8 mouse cellular contexts compared by ENCODE assay signal in the genomic region with DNA sequence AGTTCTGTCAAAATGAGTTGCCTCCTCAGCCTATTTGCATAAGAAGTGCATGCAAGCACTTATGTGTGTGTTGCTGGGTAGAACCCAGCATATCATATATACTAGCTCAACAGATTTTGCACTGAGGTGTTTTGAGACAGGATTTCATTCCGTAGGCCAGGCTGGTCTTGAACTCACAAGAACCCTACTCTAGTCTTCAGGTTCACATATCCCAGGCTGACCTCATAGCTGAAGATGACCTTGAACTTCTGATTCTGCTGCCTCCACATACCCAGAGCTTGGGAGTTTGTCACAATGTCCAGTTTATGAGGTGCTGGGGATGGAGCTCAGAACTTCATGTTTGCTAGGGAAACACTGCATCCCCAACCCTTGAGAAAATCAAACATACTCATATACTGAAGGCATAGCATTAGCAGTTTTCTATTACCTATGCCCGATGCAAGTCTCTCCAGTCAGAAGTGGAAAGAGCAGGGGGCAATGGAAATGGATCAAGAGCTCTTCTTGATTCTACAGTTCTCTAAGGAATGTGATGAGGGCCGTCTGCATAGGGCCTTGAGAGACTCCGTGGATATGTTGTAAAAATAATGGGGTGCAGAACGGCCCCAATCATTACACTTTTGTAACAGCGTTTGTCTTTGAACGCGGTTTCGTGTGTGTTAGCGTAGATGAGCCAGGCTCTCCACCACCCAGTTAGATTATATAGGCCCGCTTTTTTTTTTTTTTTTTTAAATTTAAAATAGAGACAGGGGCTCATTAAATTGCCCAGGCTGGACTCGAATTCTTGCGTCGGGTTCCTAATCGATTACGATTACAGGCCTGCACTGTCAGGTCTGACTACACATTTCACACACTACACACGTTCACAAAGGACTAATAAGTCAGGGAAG. TPM values are rescaled to one million over a fixed set of nuclear protein-coding genes. Genes with fewer than 3 reads are reported as not detected.
A peak's percentile ranks its signal among the peaks of the same experiment; 100 is the strongest.
DNase-seq lines count a peak whose midpoint lies in the region; ATAC-seq and TF ChIP-seq lines count a peak whose summit lies in the region.

No protein-coding gene starts in this region.

- peak overlapping the region; percentile 89 for H3K27ac ChIP-seq in lung, embryonic 14.5 days (ENCODE audit: low read depth)
- peak overlapping the region; percentile 96 for H3K27ac ChIP-seq in hindbrain, postnatal 0 days
- peak overlapping the region; percentile 92 for H3K27ac ChIP-seq in neural tube, embryonic 14.5 days (ENCODE audit: low read depth, low read length)

- ATAC-seq in lung, embryonic 14.5 days (ENCODE audit: insufficient read depth), result peak; percentile 2
- no peak for ATAC-seq in hindbrain, postnatal 0 days
- peak; percentile 28 for ATAC-seq in neural tube, embryonic 14.5 days (ENCODE audit: low read depth)

- peak overlapping the region; percentile 82 for H3K4me2 ChIP-seq in lung, embryonic 14.5 days
- H3K4me2 ChIP-seq in hindbrain, postnatal 0 days (ENCODE audit: low read depth, low read length), result peak overlapping the region; percentile 54
- H3K4me2 ChIP-seq in neural tube, embryonic 14.5 days (ENCODE audit: low read depth, low read length), result peak overlapping the region; percentile 95

- TF ChIP-seq CTCF in lung, embryonic 14.5 days (IDR thresholded peaks at IDR 0.05; ENCODE audit: low read depth), result no peak
- TF ChIP-seq CTCF in hindbrain, postnatal 0 days (IDR thresholded peaks at IDR 0.05; ENCODE audit: low read depth), result no peak

- WGBS in lung, embryonic 14.5 days, result 9% methylated on average over 17 of the region's 17 CpGs
- 11% methylated on average over 17 of the region's 17 CpGs for WGBS in hindbrain, postnatal 0 days
- 10% methylated on average over 17 of the region's 17 CpGs for WGBS in neural tube, embryonic 14.5 days

- intact Hi-C loops in left cerebral cortex, postnatal 14 days (cut with DNase I), result no loop called here

- DNase-seq in lung, embryonic 14.5 days, result peak; percentile 57
- DNase-seq in lung, postnatal 4 days, result no peak
- DNase-seq in embryo, embryonic 10.5 days (ENCODE audit: low spot score), result peak; percentile 66
- DNase-seq in hindbrain, postnatal 0 days (ENCODE audit: low spot score), result no peak
- DNase-seq in adrenal gland, adult 18-20 months (ENCODE audit: low spot score in 2 of 2), result no peak
- no peak for DNase-seq in left cerebral cortex, postnatal 14 days (ENCODE audit: low spot score in 2 of 2)
- no peak for DNase-seq in layer of hippocampus, adult 8-10 months (ENCODE audit: low spot score in 2 of 2)

- peak overlapping the region; percentile 72 for H3K4me3 ChIP-seq in lung, embryonic 14.5 days (ENCODE audit: low read depth, low read length)
- peak overlapping the region; percentile 85 for H3K4me3 ChIP-seq in hindbrain, postnatal 0 days (ENCODE audit: low read length)
- peak overlapping the region; percentile 91 for H3K4me3 ChIP-seq in neural tube, embryonic 14.5 days (ENCODE audit: low read depth, low read length)

- peaks cover 17% of the 10 kb centered on the region for H3K4me1 ChIP-seq in lung, embryonic 14.5 days (ENCODE audit: insufficient read depth)
- peaks cover 24% of the 10 kb centered on the region for H3K4me1 ChIP-seq in hindbrain, postnatal 0 days (ENCODE audit: insufficient read depth, low read length)
- H3K4me1 ChIP-seq in neural tube, embryonic 14.5 days (ENCODE audit: control insufficient read depth, insufficient read depth, low read length), result peaks cover 33% of the 10 kb centered on the region

- H3K9me3 ChIP-seq in lung, embryonic 14.5 days (ENCODE audit: low read depth, low read length), result no peaks in the 10 kb centered on the region
- H3K9me3 ChIP-seq in hindbrain, postnatal 0 days (ENCODE audit: low read length), result no peaks in the 10 kb centered on the region
- no peaks in the 10 kb centered on the region for H3K9me3 ChIP-seq in neural tube, embryonic 14.5 days (ENCODE audit: control insufficient read depth, low read length)

- H3K9ac ChIP-seq in lung, embryonic 14.5 days, result peak overlapping the region; percentile 66
- peak overlapping the region; percentile 93 for H3K9ac ChIP-seq in hindbrain, postnatal 0 days (replicated peaks; ENCODE audit: low read length)
- peak overlapping the region; percentile 99 for H3K9ac ChIP-seq in neural tube, embryonic 14.5 days (replicated peaks; ENCODE audit: low read depth, low read length)

- peaks cover 40% of the 10 kb centered on the region for H3K36me3 ChIP-seq in lung, embryonic 14.5 days (ENCODE audit: insufficient read depth)
- peaks cover 21% of the 10 kb centered on the region for H3K36me3 ChIP-seq in hindbrain, postnatal 0 days (ENCODE audit: insufficient read depth, low read length)
- peaks cover 30% of the 10 kb centered on the region for H3K36me3 ChIP-seq in neural tube, embryonic 14.5 days (ENCODE audit: control insufficient read depth, insufficient read depth, low read length)

- no peaks in the 10 kb centered on the region for H3K27me3 ChIP-seq in lung, embryonic 14.5 days (ENCODE audit: insufficient read depth, low read length)
- no peaks in the 10 kb centered on the region for H3K27me3 ChIP-seq in hindbrain, postnatal 0 days (ENCODE audit: insufficient read depth, low read length)
- no peaks in the 10 kb centered on the region for H3K27me3 ChIP-seq in neural tube, embryonic 14.5 days (ENCODE audit: control insufficient read depth, insufficient read depth, low read length)

RNA-seq across cellular contexts. Expression of a gene that starts 27.7 kb away (rescaled TPM):
- 3.9 and 4.2 TPM in 2 replicates for polyA plus RNA-seq in lung, embryonic 14.5 days (2014; fragmentation: Nextera tagmentation; extraction: Ambion mirVana)
- 46.2 and 51.0 TPM in 2 replicates for total RNA-seq in hindbrain, postnatal 0 days (2014; rRNA removed)
- 24.4 and 24.9 TPM in 2 replicates for polyA plus RNA-seq in hindbrain, postnatal 0 days (2015; fragmentation: Nextera tagmentation; extraction: Ambion mirVana)
- polyA plus RNA-seq in neural tube, embryonic 14.5 days (2014; fragmentation: Nextera tagmentation; extraction: Ambion mirVana), result 25.1 and 25.8 TPM in 2 replicates
- total RNA-seq in adrenal gland, adult 18-20 months (2021), result 1 to 10 TPM; 3.4 to 7.2 TPM
- total RNA-seq in left cerebral cortex, postnatal 14 days (2021), result 10 to 100 TPM; 21.9 to 22.2 TPM
- total RNA-seq in layer of hippocampus, adult 8-10 months (2022), result 10 to 100 TPM; 14.5 to 15.9 (median 15.1) TPM

RNA-seq across cellular contexts. Expression of a gene that starts 46.3 kb away (rescaled TPM):
- polyA plus RNA-seq in lung, embryonic 14.5 days (2014; fragmentation: Nextera tagmentation; extraction: Ambion mirVana), result 14.1 and 16.4 TPM in 2 replicates
- 26.0 and 29.7 TPM in 2 replicates for total RNA-seq in hindbrain, postnatal 0 days (2014; rRNA removed)
- 6.4 and 6.9 TPM in 2 replicates for polyA plus RNA-seq in hindbrain, postnatal 0 days (2015; fragmentation: Nextera tagmentation; extraction: Ambion mirVana)
- 10.1 and 10.5 TPM in 2 replicates for polyA plus RNA-seq in neural tube, embryonic 14.5 days (2014; fragmentation: Nextera tagmentation; extraction: Ambion mirVana)
- total RNA-seq in adrenal gland, adult 18-20 months (2021), result 10 to 100 TPM; 13.9 to 23.5 TPM
- 10 to 100 TPM; 16.4 to 16.8 TPM for total RNA-seq in left cerebral cortex, postnatal 14 days (2021)
- total RNA-seq in layer of hippocampus, adult 8-10 months (2022), result 1 to 10 TPM; 7.5 to 9.3 (median 9.0) TPM

RNA-seq across cellular contexts. Expression of a gene that starts 46.5 kb away (rescaled TPM):
- 42.7 and 42.8 TPM in 2 replicates for polyA plus RNA-seq in lung, embryonic 14.5 days (2014; fragmentation: Nextera tagmentation; extraction: Ambion mirVana)
- 15.6 and 43.9 TPM in 2 replicates for total RNA-seq in hindbrain, postnatal 0 days (2014; rRNA removed)
- polyA plus RNA-seq in hindbrain, postnatal 0 days (2015; fragmentation: Nextera tagmentation; extraction: Ambion mirVana), result 22.6 and 28.1 TPM in 2 replicates
- polyA plus RNA-seq in neural tube, embryonic 14.5 days (2014; fragmentation: Nextera tagmentation; extraction: Ambion mirVana), result 25.9 and 27.4 TPM in 2 replicates
- 10 to 100 TPM; 26.5 to 36.7 TPM for total RNA-seq in adrenal gland, adult 18-20 months (2021)
- total RNA-seq in left cerebral cortex, postnatal 14 days (2021), result 10 to 100 TPM; 23.4 to 24.2 TPM
- 10 to 100 TPM; 17.4 to 25.5 (median 20.8) TPM for total RNA-seq in layer of hippocampus, adult 8-10 months (2022)

RNA-seq across cellular contexts. Expression of a gene that starts 51.0 kb away (rescaled TPM):
- 2,928 and 2,952 TPM in 2 replicates for polyA plus RNA-seq in lung, embryonic 14.5 days (2014; fragmentation: Nextera tagmentation; extraction: Ambion mirVana)
- total RNA-seq in hindbrain, postnatal 0 days (2014; rRNA removed), result 1,525 and 1,633 TPM in 2 replicates
- polyA plus RNA-seq in hindbrain, postnatal 0 days (2015; fragmentation: Nextera tagmentation; extraction: Ambion mirVana), result 4,229 and 4,277 TPM in 2 replicates
- 4,516 and 4,600 TPM in 2 replicates for polyA plus RNA-seq in neural tube, embryonic 14.5 days (2014; fragmentation: Nextera tagmentation; extraction: Ambion mirVana)
- 1,000 to 10,000 TPM; 1,040 to 1,434 TPM for total RNA-seq in adrenal gland, adult 18-20 months (2021)
- total RNA-seq in left cerebral cortex, postnatal 14 days (2021), result 1,000 to 10,000 TPM; 1,710 to 1,861 TPM
- 1,000 to 10,000 TPM; 1,746 to 1,909 (median 1,854) TPM for total RNA-seq in layer of hippocampus, adult 8-10 months (2022)

Comparison
In these comparisons a context has a peak if more than half of its experiments do, and no peak if none do; other contexts are left out.
1. DNase-seq: peak in lung, embryonic 14.5 days (single experiment) and embryo, embryonic 10.5 days (single experiment); none in lung, postnatal 4 days (0 of 2), hindbrain, postnatal 0 days (single experiment), adrenal gland, adult 18-20 months (0 of 2), left cerebral cortex, postnatal 14 days (0 of 2) and layer of hippocampus, adult 8-10 months (0 of 2).
2. Peak in every context shown above with its lines, with median percentiles within 50 percentile points of each other: H3K27ac ChIP-seq, H3K4me2 ChIP-seq, H3K4me3 ChIP-seq and H3K9ac ChIP-seq.